Mouse (Mus musculus): ENCODE data around the gene Gm11757. TPM values are rescaled to one million over a fixed set of nuclear protein-coding genes. Genes with fewer than 3 reads are reported as not detected.
"Not testable (repeated sequence)": the region's sequence is repeated elsewhere in the genome, so short reads cannot be mapped to it uniquely, and the experiment has no call there.

Gm11757 gene
- not detected in 2 replicates for polyA plus RNA-seq (2015; fragmentation: Nextera tagmentation; extraction: Ambion mirVana)

- H3K9me3 ChIP-seq (replicated peaks; ENCODE audit: control insufficient read depth, low read length, poor library complexity, severe bottlenecking); H3K9ac ChIP-seq (ENCODE audit: low read depth, low read length); H3K4me2 ChIP-seq (ENCODE audit: low read length); ATAC-seq; H3K27me3 ChIP-seq (ENCODE audit: control insufficient read depth, insufficient read depth, low read depth, low read length); H3K4me1 ChIP-seq (ENCODE audit: control insufficient read depth, insufficient read depth, low read length); H3K27ac ChIP-seq (ENCODE audit: low read length); H3K4me3 ChIP-seq (ENCODE audit: low read depth, low read length); H3K36me3 ChIP-seq (ENCODE audit: control insufficient read depth, insufficient read depth, low read length): not testable (repeated sequence)
- no CpG with 5 or more reads among the region's 4 CpGs for WGBS
Observed at GRCm38 (mm10) chr4:73891012-73891411, at the start of gene Gm11757. TSS of gene Gm11757 (minus strand) at chr4:73891112.

DNA sequence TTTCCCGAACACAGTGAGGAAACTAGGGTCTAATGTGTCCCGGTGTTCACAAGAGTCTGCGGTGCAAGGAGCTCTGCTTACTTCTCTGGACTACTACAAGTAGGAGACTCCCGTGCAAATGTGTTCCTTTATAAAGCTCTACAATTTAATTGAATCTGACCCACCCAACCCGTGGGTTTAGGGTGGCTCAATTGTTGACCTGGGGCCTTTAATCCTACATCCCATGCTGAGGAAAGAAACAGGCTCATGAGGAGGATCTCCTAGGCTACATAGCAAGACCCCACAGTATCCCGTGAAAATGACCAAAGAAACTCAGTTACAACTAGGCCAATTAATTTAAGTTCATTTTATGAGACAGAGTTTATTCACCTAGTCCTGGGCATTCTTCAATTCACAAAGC lies 29.7 kb upstream of the Gm11757 start, which contains the start of gene Gm11756:
Gm11756 (minus strand) TSS at position 101 of the 400 bp plus-strand sequence.
- not testable (repeated sequence) for ATAC-seq

DNA sequence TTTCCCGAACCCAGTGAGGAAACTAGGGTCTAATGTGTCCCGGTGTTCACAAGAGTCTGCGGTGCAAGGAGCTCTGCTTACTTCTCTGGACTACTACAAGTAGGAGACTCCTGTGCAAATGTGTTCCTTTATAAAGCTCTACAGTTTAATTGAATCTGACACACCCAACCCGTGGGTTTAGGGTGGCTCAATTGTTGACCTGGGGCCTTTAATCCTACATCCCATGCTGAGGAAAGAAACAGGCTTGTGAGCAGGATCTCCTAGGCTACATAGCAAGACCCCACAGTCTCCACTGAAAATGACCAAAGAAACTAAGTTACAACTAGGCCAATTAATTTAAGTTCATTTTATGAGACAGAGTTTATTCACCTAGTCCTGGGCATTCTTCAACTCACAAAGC lies 14.9 kb upstream of the Gm11757 start, which contains the start of gene Gm13871:
Gm13871 (minus strand) TSS at position 101 of the 400 bp plus-strand sequence.
- not testable (repeated sequence) for H3K9me3 ChIP-seq (replicated peaks; ENCODE audit: control insufficient read depth, low read length, poor library complexity, severe bottlenecking); H3K27ac ChIP-seq (ENCODE audit: low read length); H3K9ac ChIP-seq (ENCODE audit: low read depth, low read length); H3K4me3 ChIP-seq (ENCODE audit: low read depth, low read length); H3K4me2 ChIP-seq (ENCODE audit: low read length); H3K36me3 ChIP-seq (ENCODE audit: control insufficient read depth, insufficient read depth, low read length); H3K27me3 ChIP-seq (ENCODE audit: control insufficient read depth, insufficient read depth, low read depth, low read length); ATAC-seq; H3K4me1 ChIP-seq (ENCODE audit: control insufficient read depth, insufficient read depth, low read length)
- WGBS = no CpG with 5 or more reads among the region's 4 CpGs

More for the DNA sequence above, 29.7 kb upstream of the Gm11757 start, which contains the start of gene Gm11756:
- not testable (repeated sequence) for H3K4me3 ChIP-seq (ENCODE audit: low read depth, low read length); H3K4me1 ChIP-seq (ENCODE audit: control insufficient read depth, insufficient read depth, low read length); H3K9me3 ChIP-seq (replicated peaks; ENCODE audit: control insufficient read depth, low read length, poor library complexity, severe bottlenecking); H3K27ac ChIP-seq (ENCODE audit: low read length); H3K4me2 ChIP-seq (ENCODE audit: low read length); H3K27me3 ChIP-seq (ENCODE audit: control insufficient read depth, insufficient read depth, low read depth, low read length); H3K9ac ChIP-seq (ENCODE audit: low read depth, low read length); H3K36me3 ChIP-seq (ENCODE audit: control insufficient read depth, insufficient read depth, low read length)
- WGBS = 84% methylated on average over 6 of the region's 6 CpGs

DNA sequence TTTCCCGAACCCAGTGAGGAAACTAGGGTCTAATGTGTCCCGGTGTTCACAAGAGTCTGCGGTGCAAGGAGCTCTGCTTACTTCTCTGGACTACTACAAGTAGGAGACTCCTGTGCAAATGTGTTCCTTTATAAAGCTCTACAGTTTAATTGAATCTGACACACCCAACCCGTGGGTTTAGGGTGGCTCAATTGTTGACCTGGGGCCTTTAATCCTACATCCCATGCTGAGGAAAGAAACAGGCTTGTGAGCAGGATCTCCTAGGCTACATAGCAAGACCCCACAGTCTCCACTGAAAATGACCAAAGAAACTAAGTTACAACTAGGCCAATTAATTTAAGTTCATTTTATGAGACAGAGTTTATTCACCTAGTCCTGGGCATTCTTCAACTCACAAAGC lies 14.7 kb downstream of the Gm11757 start, which contains the start of gene Gm11758:
Gm11758 (minus strand) TSS at position 101 of the 400 bp plus-strand sequence.
- H3K4me3 ChIP-seq (ENCODE audit: low read depth, low read length); H3K27me3 ChIP-seq (ENCODE audit: control insufficient read depth, insufficient read depth, low read depth, low read length); H3K27ac ChIP-seq (ENCODE audit: low read length); H3K36me3 ChIP-seq (ENCODE audit: control insufficient read depth, insufficient read depth, low read length); ATAC-seq; H3K4me1 ChIP-seq (ENCODE audit: control insufficient read depth, insufficient read depth, low read length); H3K4me2 ChIP-seq (ENCODE audit: low read length); H3K9me3 ChIP-seq (replicated peaks; ENCODE audit: control insufficient read depth, low read length, poor library complexity, severe bottlenecking); H3K9ac ChIP-seq (ENCODE audit: low read depth, low read length): not testable (repeated sequence)
- no CpG with 5 or more reads among the region's 4 CpGs for WGBS

Other genes starting within 250 kb of the Gm11757 start
- not detected in 2 replicates for gene Gm11239, start 222.8 kb downstream of the Gm11757 start, polyA plus RNA-seq (2015; fragmentation: Nextera tagmentation; extraction: Ambion mirVana)
- not detected in 2 replicates for gene Gm428, start 207.6 kb downstream of the Gm11757 start, polyA plus RNA-seq (2015; fragmentation: Nextera tagmentation; extraction: Ambion mirVana)
- gene Rasef, start 100.1 kb downstream of the Gm11757 start, polyA plus RNA-seq (2015; fragmentation: Nextera tagmentation; extraction: Ambion mirVana) = 0.31 and 0.59 TPM in 2 replicates
- gene Gm11758, start 14.8 kb downstream of the Gm11757 start, polyA plus RNA-seq (2015; fragmentation: Nextera tagmentation; extraction: Ambion mirVana) = not detected in 2 replicates
- gene Gm13871, start 14.8 kb upstream of the Gm11757 start, polyA plus RNA-seq (2015; fragmentation: Nextera tagmentation; extraction: Ambion mirVana) = not detected in 2 replicates
- gene Gm11756, start 29.6 kb upstream of the Gm11757 start, polyA plus RNA-seq (2015; fragmentation: Nextera tagmentation; extraction: Ambion mirVana) = not detected in 2 replicates
- gene 2310002L09Rik, start 59.7 kb upstream of the Gm11757 start, polyA plus RNA-seq (2015; fragmentation: Nextera tagmentation; extraction: Ambion mirVana) = not detected in 2 replicates
- 40.6 and 43.1 TPM in 2 replicates for gene Frmd3, start 122.3 kb upstream of the Gm11757 start, polyA plus RNA-seq (2015; fragmentation: Nextera tagmentation; extraction: Ambion mirVana)

Measured in midbrain, embryonic 16.5 days (tissue).